Mouse (Mus musculus) mature B cell (primary cell): ENCODE measurements around the gene Tmem41a.

ENCODE experiments used
- in situ Hi-C: fragments of 300-500 bp; cut with MboI; formaldehyde crosslinking; loops from 2 replicates; pipeline ENCODE4 v1.14.3; 2019

Gene Tmem41a

DNA sequence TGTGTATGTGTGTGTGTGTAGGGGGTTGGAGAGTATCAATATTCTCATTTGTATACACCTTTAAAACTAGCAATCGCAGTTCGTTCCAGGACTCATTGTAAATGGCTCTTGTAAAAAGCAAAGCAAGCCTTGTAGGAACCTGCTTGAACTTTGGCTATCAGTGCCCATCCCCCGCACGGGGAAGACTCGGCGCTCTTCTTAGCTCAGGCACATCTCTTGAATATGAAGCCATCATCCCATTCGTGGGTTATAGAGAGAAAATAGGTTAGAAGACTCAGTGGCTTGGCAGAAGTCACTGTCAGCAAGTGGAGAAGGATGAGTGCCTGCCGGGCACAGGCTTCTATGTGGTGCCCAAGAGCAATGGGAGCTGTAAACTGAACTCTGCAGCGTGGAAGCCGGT lies 42.7 kb downstream of the Tmem41a start:
- in situ Hi-C loops, result no loop called here

GRCm38 (mm10) chr16:21901286-21901685 lies 46.1 kb downstream of the Tmem41a start:
- in situ Hi-C loops, result no loop called here

- in situ Hi-C loops, result no loop called here
Observed at GRCm38 (mm10) chr16:21893890-21894289, 53.5 kb downstream of the Tmem41a start.

DNA sequence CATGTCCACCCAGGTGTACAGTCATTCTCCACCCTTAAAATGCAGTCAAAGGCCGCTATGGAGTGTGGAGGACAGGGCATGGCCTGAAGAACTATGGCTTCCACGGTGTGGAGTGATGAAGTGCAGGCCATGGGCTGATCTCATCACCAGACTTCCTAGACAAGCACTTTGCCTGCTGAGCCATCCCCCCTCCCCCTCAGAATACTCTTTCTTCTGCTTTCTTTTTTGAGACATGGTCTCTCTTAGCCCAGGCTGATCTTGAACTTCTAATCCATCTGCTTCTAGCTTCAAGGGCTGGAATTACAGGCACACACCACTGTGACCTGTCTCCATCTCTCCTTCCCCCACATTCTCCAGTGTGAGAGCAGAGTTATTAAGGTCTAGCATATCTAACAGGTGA lies 59.8 kb downstream of the Tmem41a start:
- in situ Hi-C loops, result no loop called here
